Mouse (Mus musculus) heart, postnatal 36 days (tissue): ENCODE measurements around the gene Lama1. TPM values are rescaled to one million over a fixed set of nuclear protein-coding genes. Genes with fewer than 3 reads are reported as not detected.

ENCODE experiments used
- DNase-seq, 2 experiments: peaks; one replicate each; pipeline ENCODE4 v3.0.0; 2021 to 2022
- intact Hi-C: fragments of 180-260 bp; cut with DNase I; formaldehyde crosslinking; loops from one replicate; pipeline ENCODE4 v1.15.1; 2025
- total RNA-seq, 2 experiments: library from RNA; stranded (reverse); gene quantifications; 2 replicates each; pipeline ENCODE4 v1.2.3; 2021

Lama1 gene
- under 1 TPM; 0.42 to 0.84 TPM for total RNA-seq

DNA sequence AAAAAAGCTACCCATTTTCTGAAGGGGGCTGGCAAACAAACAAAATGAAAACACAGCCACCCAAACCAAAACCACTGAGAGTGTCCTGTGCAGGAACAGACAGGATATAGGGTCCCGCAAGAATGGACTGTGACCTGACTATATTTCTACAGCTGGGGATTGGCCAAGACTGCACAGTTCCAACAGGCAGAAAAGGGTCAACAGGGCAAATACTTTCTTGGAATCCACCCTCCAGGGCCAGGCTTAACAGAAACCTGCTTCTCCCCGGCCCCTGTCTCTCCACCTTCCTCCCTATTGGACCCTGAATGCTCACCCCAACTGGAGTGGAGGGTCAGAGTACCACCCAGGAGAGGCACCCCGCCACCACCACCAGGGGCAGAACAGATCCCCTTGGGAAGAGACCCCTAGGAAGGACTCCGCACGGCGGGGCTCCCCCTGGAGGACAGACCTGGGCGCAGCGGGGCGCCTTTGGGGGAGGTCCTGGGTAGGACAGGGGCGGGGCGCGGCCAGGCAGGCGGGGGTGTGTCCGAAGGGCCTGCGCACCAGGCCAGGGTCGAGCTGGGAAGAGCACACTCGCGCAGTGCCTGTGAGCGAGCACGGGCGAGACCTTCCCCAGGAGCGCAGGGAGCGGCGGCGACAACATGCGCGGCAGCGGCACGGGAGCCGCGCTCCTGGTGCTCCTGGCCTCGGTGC is at the start of gene Lama1:
Gene Lama1 (plus strand): TSS at position 566 of the 693 bp plus-strand sequence.
- peak; percentile 51 to 61 for DNase-seq
- intact Hi-C loops, result no loop called here

DNA sequence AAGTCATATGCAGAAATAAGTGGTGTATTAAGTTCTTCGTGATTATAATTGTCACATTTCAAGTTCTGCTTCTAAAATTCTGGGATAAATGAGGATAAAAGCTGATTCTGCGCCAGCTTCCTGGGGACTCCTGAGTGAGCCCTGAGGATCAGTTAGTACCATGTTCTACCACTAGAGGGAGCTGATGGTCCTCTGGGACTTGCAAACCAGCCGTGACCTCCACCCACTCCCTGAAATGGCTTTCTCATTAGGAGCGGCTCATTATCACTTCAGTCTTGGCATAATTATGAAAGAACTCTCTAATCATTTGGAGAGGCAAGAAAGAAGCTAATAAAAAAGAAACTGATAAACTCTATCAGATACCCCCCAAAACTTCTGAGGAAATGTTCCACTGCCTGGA is 45.6 kb upstream of the Lama1 start:
- peak; percentile 58 to 61 for DNase-seq
- intact Hi-C loops, result loop anchor here (5.0 kb wide), 2 partner anchors 64 to 186 kb away; no protein-coding TSS in a partner anchor

DNA sequence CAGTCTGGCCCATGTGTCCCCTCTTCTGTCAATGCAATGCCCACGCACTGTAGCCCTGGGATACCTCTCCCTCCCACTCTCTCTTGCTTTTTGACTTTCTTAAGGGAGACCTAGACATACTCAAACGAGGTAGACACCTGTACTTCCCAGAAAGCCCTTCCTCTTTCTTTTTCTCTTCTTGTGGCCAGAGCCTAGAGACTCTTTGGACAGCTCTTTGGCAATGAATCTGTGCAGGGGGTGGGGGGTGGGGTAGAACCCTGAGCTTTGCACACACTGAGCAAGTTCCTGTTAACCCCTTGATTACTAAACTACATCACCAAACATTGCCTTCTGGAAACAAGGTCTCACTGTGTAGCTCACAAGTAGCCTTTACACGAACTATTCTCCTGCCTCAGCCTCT is 32.8 kb upstream of the Lama1 start:
- DNase-seq, result no peak

DNA sequence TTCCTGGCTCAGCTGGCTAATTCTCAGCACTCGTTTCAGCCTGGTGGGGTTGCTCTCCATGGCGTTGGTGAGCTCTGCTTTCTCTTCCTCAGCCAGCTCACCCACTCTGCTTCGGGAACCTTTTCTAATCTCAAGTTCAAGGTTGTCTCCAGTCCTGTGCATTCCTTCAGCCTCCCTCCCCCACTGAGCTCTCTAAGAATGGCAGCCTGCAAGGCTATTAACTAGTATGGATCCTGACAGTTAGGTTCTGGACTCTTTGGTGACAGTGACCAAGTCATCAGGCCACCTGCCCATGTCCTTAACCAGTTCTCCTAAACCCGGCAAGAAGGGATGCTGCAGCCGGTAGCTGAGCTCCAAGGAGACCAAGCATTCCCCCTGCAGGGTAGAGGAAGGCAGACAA is 30.1 kb upstream of the Lama1 start:
- intact Hi-C loops, result loop anchor here (5.0 to 10.0 kb wide), 4 partner anchors 315 to 1090 kb away; partner anchors contain the start of gene Ptprm
- no peak for DNase-seq

More for the DNA sequence above, 32.8 kb upstream of the Lama1 start:
- intact Hi-C loops, result loop anchor here (10.0 kb wide), 2 partner anchors 489 to 989 kb away; no protein-coding TSS in a partner anchor

DNA sequence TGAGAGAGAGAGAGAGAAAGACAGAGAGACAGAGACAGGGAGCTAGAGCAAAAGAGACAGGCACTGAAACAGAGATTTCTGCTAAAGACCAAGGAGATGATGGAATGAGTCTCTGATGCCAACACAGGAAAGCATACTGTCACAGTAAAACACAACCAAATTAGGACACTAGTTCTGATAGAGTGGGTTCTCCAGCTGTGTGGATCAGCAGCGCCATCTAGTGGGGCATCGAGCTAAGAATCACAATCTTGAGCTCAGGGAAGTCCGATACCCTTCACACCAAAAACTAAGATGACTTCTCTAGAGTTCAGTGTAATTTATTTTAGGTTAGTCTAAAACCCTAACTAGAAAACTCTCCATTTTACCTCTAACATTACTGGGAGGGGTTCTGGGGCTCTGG is 29.1 kb upstream of the Lama1 start:
- intact Hi-C loops, result loop anchor here (5.0 to 10.0 kb wide), 4 partner anchors 316 to 1091 kb away; partner anchors contain the start of gene Ptprm
- DNase-seq, result peak; percentile 62 to 74

DNA sequence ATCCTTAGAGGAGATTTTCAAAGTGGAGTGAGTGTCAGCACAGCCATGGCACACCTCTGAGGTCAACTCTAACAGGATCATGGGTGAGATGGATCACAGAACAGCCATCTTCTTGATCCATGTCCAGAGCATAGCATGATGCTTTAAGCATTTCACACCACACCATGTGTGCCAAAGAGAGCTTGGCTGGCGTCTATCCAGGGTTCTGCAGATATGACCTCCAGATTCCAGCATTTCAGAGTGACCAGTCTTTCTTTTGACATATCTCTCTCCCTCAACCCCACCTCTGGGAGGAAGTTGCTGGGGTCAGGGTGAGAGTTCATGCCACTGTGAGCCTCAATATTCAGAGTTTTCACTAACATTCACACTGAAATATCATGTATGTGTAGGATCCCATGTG is 18.5 kb upstream of the Lama1 start:
- intact Hi-C loops, result no loop called here
- no peak for DNase-seq

DNA sequence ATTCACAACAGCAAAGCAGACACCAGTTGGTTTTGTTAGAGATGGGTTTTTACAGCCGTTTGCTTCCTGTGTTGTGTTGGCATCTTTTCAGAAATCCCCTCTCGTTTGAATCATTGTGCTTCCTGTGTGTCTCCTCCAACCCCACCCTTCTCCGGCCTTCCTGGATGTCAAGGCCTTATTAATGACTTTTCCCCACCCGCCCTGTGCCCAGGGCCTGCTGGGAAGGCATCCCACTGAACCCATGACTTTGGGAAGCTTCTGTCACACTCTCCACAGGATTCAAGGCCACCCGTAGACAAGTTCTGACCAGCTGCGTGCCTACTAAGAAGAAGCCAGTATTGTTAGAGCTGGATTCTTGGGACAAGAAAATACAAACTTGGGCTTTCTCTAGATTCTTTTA is 16.0 kb upstream of the Lama1 start:
- intact Hi-C loops, result no loop called here
- no peak for DNase-seq

DNA sequence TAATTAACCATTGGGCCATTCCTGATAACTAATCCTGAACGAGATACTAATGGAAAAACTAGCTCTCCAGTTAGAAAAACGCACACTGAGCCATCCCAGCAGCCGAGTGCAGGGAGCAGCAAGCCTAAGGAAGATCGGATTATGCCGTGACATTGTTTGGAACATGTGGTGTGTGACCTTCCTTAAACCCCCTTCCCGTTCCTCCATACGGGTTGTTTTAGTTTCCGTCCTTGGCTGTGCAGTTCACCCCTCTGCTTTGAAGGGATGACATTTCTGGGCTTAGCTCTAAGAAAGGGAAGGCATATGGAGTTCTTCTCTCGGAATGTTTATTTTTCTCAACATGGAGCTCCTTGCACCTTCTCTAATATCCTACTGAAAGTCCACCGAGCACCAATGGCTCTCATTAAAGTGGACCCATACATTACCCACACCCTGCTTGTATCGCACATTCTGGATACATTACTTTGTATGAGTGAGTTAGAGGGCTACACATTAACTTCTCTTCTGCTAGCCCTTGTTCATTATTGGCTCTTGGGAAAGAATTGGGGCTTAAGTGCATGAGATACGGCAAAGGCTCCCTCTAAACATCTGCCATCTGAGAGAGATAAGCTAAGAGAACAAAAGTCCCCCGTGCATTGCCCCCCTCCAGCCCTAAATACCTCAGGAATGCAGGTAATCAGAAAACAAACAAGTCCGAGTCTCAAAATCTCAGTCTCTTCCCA is 11.9 kb upstream of the Lama1 start:
- intact Hi-C loops, result no loop called here
- DNase-seq, result no peak

DNA sequence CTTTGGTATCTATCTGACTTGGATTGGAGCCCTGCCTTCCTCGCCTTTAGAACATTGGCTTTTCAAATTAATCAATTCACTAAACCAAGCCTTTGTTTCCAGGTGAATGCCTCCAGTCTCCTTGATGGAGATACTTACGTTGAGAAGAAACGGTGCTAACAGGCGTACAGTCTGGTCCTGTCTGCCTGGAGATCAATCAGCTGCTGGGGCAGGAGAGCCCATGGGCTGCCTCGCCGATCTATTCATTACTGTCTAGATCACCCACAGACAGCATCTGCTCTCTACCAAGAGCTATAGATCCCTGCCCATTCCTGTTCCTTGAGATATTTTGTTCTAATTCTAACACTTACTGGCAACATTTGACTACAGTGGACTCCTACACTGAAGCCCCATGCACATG is 9.6 kb upstream of the Lama1 start:
- intact Hi-C loops, result no loop called here
- no peak for DNase-seq

DNA sequence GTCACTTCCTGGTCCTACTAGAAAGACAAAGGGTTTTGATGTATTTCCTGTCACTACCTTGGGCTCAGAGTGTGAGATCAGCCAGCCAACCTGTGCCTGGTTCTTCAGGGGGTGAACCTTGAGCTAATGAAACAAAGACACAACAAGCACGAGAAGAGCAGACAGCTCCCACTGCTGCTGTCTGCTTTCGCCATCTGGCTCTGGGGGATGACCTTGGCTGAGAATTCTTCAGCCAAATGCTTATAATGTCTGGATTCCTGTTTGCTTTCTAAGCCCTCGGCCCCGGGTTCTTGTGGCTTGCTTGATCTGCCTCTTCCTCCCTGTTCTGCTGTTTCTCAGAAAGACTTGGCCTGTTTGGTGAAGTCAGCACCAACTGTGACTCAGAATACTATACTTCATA is 6.4 kb upstream of the Lama1 start:
- intact Hi-C loops, result no loop called here

DNA sequence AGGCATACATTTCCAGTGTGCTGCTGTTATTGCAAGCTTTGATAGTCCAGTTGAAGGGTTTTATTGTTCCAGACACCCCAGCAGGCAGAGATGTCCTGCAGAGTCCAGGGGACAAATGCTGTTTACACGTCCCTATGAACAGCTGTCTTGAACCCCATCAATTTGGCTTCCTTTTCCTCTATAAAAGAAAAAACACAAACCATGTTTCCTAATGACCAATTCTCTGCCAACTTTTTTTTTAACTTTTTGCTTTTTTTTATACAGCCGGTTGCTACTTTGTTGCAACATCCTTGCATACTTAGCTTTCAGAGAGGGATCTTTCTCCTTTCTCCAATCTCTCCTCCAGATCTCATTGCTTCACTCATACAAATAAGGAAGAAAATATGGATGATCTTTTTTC is 4.4 kb upstream of the Lama1 start:
- intact Hi-C loops, result no loop called here

More for the DNA sequence above, 6.4 kb upstream of the Lama1 start:
- DNase-seq, result no peak

DNA sequence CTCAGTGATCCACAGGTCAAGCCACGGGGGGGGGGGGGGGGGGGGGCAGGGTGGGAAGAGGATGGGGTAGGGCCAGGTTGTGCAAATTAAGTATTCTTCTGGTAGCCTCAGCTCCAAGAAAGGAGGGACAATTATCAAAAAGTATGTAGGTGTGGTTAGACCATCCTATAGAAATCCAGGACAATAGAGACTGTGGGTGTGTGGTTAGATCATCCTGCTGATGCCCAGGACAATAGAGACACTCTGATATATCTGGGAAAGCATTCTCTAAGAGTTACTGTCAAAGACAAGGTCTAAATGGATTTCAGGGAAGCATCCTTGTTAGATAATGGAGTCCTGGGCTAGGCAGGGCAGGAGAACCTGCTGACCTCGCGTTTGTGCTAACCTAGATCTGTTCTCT is 3.2 kb upstream of the Lama1 start:
- intact Hi-C loops, result no loop called here
- DNase-seq, result no peak

More for the DNA sequence above, 4.4 kb upstream of the Lama1 start:
- no peak for DNase-seq

DNA sequence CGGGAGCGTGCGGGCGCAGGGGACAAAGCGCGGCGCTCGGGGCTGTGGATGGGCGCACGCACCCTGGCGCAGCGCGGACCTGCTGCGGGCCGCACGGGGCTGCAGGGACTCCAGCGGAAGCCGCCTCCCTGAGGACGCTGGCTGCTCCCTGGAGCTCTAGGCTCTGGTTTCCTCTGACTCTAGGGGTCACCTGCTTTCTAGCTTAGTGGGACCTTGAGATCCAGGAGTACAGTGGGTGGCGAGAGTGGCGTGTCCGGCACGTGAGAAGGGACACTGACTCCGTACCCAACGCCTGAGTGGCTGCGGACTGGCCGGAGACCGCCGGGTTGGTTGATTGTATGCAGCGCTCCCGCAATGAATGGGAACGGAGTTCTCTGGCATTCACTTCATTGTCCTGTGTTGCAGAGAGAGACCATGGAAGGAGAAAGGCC is 417 bp downstream of the Lama1 start:
- intact Hi-C loops, result no loop called here
- peak in 1 of 2 experiments; percentile 7 for DNase-seq

DNA sequence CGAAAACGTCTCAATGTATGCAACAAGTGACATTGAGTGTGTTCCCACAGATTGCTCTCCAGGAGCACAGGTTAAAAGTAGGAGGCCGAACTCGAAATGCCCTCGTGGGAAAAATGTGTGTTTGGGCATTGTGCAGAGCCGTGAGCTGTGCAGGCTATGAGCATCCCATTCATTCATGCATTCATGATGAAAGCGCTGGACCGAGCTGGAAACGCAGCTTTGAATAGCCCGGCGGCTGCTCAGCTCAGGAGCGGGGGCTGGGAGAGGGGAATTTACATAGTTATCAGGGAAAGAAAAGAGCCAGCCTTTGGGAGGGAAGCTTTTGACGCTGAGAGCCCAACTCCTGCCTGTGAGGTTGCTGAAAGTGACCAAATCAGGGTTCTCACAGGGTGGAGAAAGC is 1.2 kb downstream of the Lama1 start:
- intact Hi-C loops, result no loop called here
- no peak for DNase-seq

DNA sequence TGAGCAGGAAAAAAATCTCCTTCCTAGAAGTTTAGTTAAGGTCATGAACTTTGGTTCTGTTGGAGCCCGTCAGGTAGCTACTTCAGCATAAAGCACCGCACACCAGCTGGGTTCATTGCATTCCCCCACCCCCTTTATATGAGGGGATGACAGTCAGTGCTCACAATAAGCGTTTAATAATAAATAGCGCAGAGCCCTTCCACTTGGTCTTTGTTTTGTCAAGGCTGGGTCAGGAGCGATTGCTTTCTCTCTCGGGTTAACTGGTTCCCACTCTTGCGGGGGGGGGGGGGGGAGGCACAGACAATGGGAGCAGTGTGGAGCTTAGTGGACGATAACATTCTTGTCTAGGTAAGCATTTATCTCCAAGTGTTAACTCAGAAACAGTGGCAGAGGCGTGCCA is 4.7 kb downstream of the Lama1 start:
- intact Hi-C loops, result no loop called here
- no peak for DNase-seq

DNA sequence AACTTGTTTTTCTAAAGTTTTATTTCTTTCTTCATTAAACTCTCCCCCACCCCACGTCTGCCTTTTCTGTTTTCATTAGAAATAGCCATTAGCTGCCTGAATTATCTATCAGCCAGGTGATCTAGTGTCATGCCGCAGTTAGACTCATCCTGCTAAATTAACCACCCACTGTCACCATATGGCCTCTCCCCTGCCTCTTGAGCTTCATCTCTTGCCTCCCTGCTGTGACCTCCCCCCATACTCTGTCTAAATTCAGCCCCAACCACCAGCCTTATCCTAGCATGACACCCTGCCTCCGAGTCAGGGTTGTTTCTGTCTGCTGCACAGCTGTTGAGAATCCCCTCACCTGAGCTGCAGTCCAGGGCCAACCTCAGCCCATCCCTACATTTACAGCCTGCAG is 5.9 kb downstream of the Lama1 start:
- DNase-seq, result no peak
- intact Hi-C loops, result no loop called here

DNA sequence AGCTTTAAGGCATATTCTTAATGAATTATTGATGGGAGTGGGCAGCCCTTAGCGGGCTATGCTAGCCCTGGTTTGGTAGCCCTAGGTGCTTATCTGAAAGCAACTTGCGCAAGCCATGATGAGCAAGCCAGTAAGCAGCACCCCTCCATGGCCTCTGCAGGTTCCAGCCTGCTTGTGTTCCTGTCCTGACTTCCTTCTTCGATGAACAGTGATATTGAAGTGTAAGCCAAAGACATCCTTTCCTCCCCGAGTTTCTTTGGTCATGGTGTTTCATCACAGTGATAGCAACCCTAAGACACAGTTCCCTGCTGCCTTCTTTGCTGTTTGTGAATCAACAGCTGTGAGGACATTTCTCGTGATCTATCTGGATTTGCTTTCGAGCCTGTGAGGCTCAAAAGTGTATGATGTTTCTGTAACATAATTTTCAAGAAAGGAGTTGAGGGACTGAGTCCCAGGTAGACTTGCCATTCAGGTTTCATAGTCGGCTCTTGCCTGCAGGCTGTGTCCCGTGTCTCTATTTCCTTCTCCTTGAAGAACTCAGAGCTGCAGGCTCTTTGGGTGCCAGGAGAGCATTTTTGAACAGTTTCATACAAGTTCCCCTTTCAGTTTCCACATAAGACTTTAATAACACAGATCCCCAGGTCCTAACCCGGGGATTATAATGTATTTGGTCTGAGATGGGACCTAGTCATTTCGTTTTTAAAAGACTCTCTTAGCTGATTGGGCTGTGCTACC is 8.1 kb downstream of the Lama1 start:
- intact Hi-C loops, result no loop called here
- no peak for DNase-seq

DNA sequence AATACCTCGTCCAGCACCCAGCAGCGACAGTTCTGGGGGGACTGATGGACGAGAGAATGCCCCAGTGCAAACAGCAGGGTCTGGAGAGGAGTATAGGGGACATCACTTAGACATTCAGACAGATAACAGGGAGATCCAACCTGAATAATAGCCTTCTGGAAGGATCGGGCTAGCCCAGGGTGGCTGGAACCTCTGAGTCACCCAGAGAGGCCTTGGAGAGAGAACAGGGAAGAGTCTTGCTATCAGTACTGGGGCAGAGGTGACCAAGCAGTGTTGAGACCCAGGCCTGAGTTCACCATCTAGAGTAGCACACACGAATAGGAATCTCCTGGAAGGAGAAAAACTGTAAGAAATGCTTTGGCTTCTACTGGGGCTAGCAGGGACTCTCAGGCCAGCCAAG is 9.3 kb downstream of the Lama1 start:
- no peak for DNase-seq
- intact Hi-C loops, result no loop called here

DNA sequence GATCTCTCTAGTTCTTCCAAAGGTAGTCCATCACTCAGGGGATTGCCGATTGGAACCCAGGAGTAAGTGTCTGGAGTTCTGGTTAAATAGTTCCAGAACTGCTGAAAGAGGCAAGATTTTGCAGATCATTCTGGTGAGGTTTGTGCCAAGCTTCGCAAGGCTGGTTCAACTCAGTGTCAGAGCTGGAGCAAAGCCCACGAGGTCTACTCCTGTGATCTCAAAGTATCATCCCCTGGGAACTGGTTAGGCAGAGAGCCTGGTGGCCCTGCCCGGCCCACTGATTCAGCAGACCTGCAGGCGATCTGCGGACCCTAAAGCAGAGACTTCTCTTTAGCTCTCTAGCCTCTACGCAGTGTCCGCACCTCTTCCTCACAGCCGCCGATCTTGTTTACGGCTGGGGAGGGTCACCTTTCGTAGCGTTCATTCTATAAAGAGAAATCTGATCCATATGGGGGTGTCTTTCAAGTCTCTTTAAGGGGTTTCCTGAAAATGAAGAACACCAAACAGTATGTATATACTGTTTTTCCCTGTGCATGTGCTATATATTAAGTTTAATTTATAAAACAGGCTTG is 10.8 kb downstream of the Lama1 start:
- DNase-seq, result no peak
- intact Hi-C loops, result no loop called here

DNA sequence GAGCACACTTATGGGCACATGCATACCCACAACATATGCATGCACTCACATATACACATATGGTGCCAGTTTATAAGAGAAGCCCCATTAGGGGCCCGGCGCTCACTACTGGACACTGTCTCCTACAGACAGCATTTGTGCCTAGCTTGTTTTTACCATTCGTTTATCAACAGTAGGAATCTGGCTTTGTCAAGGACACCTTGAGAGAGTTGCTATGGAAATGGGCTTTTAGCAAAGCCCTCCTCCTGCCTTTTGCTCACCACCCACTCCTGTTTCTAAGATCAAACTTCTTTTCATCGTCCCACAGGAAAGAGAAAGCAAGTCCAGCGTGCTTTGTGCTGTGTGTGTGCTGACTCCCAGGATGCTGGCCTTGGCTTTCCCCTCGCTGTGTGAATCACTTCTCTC is 13.3 kb downstream of the Lama1 start:
- no peak for DNase-seq
- intact Hi-C loops, result no loop called here

DNA sequence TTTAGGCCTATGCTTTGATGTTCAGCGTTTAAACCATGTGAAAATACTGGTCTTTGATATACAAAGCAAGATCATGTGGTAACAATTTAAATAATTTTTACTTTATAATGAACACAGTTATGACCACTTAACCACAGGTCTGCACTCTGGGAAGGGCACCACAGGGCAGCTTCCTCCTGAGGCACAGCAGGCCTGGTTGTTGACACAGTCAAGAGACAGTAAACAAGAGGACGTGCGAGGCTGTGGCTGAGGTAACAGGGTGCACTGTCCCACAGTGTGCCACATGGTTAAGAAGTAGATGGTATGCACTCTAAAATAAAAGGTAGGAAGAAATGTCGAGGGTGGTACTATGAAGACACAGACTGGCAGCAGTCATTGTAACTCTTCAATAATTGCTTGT is 14.3 kb downstream of the Lama1 start:
- DNase-seq, result no peak
- intact Hi-C loops, result no loop called here
